Mouse (Mus musculus): Measurements from ENCODE around the gene Galnt2.

GRCm38 (mm10) chr8:124351636-124352035, 120.4 kb downstream of the Galnt2 start:
- TF ChIP-seq CTCF (IDR thresholded peaks at IDR 0.05; ENCODE audit: low read depth, low read length) (peak; percentile 22), POLR2A (IDR thresholded peaks at IDR 0.05; ENCODE audit: insufficient read depth, low read length) (no peak), EP300 (IDR thresholded peaks at IDR 0.05; ENCODE audit: insufficient read depth, low read depth, low read length) (no peak)

Measured in ES-Bruce4 (cell line).